Mouse (Mus musculus) left cerebral cortex, postnatal 10 days (tissue): ENCODE data around the gene Cxcl5. TPM values are rescaled to one million over a fixed set of nuclear protein-coding genes. Genes with fewer than 3 reads are reported as not detected.
A peak's percentile ranks its signal among the peaks of the same experiment; 100 is the strongest.

Experiments used
- DNase-seq, 2 experiments: peaks; one replicate each; pipeline ENCODE4 v3.0.0; 2021 to 2022; ENCODE audit warnings: low spot score in 2 of 2, mixed read lengths in 1 of 2; ENCODE audit errors: extremely low spot score in 1 of 2
- intact Hi-C: fragments of 180-260 bp; cut with DNase I; formaldehyde crosslinking; loops from one replicate; pipeline ENCODE4 v1.15.1; 2025
- total RNA-seq, 2 experiments: library from RNA; stranded (reverse); gene quantifications; 2 replicates each; pipeline ENCODE4 v1.2.3; 2021

Gene Cxcl5
- not detected for total RNA-seq

DNA sequence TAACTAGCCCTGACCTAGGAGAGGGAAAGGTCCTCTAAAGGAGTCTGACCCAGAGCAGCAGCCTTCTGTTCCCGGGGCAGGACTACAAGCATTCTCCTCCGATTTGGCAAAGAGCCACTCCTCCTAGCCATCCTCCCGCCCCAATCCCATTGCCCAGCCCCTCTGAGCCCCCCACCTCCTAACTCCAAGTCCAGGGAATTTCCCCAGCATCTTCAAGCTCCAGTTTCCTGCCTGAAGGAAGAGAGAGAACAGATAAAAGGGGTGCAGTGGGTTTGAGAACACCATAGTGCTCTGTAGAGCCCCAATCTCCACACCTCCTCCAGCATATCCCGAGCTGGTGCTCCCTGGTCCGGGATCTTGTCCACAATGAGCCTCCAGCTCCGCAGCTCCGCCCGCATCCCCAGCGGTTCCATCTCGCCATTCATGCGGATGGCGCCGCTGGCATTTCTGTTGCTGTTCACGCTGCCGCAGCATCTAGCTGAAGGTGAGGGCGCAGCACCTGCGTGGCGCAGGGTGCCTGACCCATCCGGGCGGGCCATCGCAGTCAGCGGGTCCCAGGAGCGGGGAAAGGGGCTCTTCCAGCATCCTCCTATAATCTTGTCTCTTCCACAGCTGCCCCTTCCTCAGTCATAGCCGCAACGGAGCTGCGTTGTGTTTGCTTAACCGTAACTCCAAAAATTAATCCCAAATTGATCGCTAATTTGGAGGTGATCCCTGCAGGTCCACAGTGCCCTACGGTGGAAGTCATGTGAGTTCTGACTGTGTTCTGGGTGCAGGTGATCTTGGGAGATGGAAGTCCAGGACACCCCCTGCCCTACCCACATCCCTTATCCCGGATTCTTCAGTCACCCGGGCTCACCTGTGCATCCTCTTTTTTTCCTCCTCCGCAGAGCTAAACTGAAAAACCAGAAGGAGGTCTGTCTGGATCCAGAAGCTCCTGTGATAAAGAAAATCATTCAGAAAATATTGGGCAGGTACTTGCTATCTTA, at the start of gene Cxcl5:
Gene Cxcl5 (plus strand): TSS at position 284 of the 989 bp plus-strand sequence.
- peak in 1 of 2 experiments; percentile 25 for DNase-seq
- intact Hi-C loops: no loop called here

DNA sequence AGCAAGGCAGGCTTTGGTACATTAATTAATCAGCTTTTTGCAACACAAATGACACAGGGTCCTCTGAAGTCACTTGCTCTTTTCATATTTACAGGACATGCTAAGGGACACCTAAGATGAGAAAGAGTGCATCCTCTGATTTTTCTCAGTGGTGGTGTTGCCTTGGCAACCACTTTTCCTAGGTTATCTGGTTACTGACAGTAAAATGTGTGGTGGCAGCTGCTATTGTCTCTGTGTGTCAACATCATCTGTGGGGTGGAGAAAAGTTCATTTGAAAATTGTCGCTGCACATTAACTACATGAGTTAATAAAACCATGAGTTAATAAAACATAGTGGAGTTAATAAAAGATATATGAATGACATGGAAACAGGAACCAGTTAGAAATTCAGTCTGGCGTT, 47.8 kb upstream of the Cxcl5 start:
- DNase-seq: no peak
- intact Hi-C loops: no loop called here

DNA sequence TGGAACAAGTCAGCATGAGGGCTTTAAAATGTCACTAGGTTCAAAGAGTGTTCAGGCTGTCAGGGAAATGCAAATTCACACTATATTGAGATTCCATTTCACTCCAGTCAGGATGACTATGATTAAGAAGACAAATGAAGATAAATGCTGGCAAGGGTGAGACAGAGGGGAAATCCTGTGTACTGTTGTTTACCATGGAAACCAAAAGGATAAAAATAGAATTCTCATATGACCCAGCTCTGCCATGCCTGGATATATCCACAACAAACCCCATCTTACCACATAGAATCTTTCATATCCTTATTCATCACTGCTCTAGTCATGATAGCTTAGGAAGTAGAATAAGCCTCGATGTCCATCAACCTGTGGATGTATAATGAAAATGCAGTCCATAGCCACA, 41.2 kb upstream of the Cxcl5 start:
- no peak for DNase-seq
- intact Hi-C loops: no loop called here

DNA sequence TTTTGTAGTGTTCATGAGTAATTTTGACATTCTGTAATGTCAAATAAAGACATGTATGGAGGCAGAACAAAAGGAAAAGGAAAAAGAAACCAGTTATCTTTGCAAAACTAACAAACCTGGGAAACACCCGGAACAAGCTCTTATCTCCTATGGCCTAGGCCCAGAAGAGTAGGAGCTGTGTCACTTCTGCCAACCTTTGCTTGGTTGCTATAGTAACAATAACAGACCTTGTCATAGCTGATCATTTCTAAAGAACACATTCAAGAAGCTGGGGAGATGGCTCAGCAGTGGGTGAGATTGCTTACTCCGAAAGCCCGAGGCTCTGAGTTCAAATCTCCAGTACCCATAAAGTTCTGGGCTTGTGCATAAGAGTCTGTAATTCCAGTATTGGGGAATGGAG, 36.5 kb upstream of the Cxcl5 start:
- DNase-seq: no peak
- intact Hi-C loops: no loop called here

DNA sequence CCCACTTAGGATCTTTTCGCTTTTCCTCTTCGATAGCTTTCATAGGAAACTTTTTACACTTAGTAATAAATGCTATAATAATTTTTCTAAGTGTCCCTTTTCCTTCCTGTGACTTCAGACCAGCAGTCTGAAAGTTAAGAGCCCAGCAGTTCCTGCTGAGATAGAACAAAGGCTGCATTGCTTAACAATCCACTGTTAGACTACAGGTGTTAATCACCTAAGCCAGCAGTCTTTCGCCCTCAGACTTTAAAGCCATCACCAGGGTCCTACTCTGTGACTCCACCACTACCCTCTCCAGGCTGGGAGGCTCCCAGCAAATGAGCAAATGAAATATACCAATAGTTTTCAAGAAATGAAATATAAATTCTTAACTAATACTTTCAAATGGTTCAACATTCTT, 30.9 kb upstream of the Cxcl5 start:
- intact Hi-C loops: no loop called here
- no peak for DNase-seq

DNA sequence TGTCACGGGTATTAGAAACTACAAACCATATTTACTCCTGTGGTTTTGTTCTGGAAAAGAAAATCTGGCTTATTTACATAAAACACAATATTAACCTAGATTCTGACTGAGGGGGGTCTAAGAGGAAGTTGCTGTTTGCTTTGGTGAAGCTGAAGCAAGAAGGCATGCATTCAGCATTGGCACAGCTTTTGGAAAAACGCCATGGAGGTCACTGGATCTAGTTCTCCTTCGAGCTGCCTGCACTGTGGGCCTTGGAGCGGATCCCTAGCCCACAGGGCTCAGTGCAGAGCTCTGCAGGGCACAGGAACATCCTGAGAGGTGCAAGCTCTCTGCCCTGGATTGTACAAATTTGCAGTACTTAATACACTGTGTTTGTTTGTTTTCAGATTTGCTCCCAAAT, 27.7 kb upstream of the Cxcl5 start:
- DNase-seq: peak in 1 of 2 experiments; percentile 23

DNA sequence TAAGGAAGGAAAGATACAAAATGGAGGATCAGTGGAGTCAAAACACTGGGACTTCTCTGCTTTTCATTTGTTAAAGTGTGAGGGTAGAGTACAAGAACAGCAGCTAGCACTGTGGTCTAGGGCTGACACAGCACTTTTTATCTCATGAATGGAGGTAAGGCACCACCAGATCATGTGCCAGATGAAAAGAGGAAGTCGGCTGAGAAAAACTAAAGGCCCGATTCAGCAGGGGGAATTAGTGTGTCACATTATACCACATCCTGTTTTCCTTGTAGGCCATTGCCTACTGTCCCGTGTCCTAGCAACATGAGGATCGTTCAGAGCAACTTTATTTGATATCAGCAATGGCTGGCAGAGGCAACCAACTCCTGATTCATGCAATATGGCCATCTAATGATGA, 17.1 kb upstream of the Cxcl5 start:
- intact Hi-C loops: no loop called here
- no peak for DNase-seq

More for the DNA sequence above, 27.7 kb upstream of the Cxcl5 start:
- intact Hi-C loops: no loop called here

DNA sequence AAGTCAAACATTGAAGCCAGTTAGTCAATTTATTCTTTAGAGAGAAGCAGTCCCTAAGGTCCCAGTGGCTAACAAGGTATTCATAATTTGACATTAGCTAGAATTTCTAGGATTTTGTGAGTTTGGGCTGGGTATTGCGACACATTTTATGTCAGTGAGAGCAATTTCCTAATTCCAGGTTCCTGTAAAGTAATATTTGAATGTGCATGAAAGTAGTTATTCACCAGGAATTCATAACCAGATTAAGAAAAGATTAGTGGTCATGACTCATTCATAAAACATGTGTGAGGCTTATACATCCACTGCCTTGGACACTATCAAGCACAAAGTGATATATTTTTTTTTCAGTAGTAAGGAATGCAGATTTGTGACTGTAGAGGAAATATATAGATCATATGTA, 5.2 kb upstream of the Cxcl5 start:
- intact Hi-C loops: no loop called here
- no peak for DNase-seq

DNA sequence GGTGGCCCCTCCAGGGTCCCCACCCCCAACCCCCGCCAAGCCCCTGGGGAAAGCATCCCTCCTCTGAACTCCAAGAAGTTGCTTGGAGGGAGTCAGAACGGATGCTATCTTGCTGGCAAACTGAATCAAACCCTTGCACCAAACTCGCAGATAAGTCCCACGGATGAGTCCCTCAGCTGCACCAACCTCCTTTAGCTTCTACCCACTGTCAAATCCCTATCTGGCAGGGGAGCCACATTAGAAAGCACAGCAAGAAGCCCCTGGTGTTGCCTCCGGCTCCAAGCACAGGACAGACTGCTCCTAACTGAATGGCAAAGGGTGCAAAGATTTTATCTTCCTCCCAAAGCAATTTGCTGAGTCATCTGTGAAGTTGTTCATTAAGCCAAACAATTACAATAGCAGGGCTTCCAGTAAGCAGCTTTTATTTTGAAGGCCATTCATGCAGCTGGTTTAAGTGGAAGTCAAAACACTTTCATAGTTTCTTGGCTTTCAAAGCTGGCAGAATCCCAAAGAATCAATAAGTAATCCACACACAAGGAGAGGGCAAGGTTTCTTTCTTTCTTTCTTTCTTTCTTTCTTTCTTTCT, 1.0 kb upstream of the Cxcl5 start:
- DNase-seq: no peak
- intact Hi-C loops: no loop called here

DNA sequence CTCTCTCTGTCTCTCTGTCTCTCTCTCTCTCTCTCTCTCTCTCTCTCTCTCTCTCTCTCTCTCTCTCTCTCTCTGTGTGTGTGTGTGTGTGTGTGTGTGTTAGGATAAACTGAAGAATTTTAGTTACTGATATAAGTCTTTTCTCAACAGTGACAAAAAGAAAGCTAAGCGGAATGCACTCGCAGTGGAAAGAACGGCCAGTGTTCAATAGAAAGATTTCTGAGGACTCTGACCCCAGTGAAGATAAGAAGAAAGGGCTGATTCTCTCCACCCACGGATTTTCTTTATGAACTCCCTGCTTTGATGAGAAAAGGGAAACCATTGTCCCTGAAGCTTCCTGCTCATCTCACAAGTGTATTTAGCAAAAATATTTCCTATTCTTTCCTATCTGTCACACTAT, 1.1 kb downstream of the Cxcl5 start:
- intact Hi-C loops: no loop called here
- no peak for DNase-seq

DNA sequence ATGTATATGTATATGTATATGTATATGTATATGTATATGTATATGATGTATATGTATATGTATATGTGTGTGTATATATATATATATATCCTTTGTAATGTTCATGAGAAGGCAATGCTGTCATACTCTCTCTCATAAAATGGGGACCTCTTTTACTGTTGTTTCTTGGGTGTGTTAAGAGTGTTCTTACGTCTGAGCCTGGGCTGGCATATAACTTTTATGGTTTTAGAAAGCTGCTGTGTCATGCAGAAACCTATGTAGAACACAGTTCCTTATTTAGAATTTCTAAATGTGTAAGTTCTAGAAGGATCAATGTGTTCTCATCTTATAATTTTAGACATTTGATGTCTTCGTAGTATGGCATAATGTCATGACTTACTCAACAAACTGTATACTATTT, 1.7 kb downstream of the Cxcl5 start:
- DNase-seq: no peak
- intact Hi-C loops: no loop called here

DNA sequence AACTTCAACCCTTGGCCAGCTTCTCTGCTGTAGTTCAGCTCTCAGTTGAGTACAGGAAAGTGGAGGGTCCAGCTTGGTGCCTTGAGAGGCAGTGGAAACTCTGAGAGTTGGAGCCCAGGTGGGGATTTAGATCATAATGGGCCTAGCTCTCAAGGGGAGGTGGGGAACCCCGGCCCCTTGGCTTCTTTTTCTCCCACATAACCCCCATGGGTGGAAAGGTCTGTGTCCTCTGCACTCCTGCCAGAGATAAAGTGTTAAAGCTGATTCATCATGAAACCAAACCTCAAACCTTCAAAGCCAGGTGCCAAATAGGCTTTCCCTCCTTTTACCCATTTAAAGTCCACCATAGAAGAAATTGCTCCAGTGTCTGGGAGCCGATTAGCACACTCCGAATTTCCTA, 2.7 kb downstream of the Cxcl5 start:
- no peak for DNase-seq

DNA sequence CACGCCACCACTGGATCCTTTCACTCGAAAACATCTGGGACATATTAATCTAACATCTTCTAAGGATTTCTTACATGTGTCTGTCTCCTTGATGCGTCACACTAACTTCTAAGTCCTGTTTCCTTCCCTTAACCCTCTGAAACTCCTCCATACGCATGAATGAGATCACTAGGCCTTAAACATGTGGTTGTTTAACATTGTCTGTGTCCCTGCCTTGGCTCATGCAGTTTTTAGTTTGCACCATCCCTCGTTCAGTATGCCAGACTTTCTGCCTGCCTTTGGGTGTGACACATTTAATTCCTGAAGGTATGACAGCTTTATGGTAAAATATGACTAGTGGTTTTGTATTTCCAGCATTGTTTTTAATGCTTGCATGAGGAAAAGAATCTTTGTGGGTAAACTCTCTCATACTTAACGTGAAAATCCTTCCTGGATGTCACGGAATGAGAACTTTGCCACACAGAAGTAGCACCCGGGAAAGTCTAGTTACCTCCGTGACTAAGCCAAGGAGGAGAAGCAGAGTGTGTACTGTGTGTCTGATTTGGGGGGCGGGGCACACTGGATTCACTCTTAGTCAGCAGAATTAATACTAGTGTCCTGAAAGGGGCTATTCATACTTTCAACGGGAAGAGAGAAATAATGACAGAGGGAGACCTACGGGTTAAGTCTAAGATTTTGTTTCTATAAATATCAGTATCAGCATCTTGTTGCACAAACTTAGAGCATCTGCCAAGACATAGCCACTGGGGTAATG, 4.9 kb downstream of the Cxcl5 start:
- no peak for DNase-seq
- intact Hi-C loops: no loop called here

More for the DNA sequence above, 2.7 kb downstream of the Cxcl5 start:
- intact Hi-C loops: no loop called here

DNA sequence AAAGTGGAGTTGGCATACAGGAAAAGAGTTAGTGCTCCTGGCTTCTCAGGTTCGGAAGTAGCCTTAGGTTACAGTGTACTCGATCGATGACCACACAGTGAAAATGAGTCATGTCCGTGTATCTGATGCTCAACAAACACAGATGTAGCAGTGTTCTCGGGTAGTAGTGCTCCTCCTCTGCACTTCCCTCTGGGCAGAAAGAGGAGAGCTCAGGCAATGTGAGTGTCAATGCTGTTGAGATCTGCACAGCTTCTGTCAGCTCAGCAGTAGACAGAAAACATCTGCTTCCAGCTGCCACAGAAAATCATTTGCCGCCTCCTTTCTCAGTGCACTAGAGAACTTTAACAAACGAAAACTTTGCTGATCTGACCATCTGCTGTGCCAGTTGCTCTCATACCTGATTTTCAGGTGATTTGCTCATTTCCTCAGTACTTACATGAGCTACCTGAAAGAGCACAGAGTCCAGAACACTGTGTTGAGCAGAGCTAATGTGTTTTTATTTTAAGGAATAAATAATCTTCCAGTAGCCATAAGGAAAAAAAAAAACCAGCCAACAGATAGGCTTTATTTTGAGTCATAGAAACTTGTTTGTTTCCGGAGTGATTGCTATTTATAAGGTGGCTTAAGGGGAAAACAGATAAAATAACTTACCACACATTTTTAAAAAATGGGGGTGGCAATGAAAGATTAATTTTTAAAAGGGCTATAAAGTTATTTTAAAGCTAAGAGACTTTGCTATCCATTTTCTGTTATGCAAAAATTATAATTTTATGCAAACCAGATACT, 6.9 kb downstream of the Cxcl5 start:
- intact Hi-C loops: no loop called here

DNA sequence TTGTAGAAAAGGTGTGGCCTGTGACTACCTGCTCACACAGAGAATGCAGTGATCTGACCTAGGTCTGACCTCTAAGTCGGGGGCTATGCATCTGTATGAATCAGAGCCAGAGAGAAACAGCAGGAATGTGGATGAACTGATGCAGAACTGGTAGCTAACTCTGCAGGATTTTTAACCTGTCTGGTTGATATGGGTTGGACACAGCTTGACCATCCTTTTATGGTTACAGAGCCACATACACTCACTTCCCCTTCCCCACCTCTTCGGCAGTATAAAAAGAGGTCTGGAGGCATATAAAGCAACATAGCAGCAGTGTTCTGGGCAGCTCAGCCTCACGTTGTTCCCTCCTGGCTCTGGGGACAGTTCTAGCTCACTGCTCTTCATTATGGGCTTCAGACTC, 9.1 kb downstream of the Cxcl5 start, which contains the start of gene Ppbp:
Gene Ppbp (plus strand): TSS at position 301 of the 400 bp plus-strand sequence.
- no peak for DNase-seq
- intact Hi-C loops: no loop called here

More for the DNA sequence above, 6.9 kb downstream of the Cxcl5 start:
- no peak for DNase-seq

DNA sequence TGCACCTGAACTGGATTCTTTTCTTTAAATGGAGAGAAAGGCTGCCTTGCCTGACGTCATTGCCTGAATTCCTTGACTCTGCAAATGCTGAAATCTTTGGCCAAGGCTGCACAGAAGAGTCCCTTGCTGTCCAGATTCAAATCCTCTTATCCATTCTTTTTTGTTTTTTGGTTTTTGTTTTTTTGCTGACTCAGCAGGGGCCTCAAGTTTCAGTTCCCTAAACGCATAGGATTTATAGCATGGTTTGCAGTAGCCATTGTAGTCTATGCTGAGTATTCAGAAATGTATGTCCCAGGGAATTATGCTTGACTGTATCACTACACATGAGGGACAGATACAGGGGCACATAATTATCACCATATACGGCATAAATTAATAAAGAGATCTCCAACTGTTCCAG, 12.2 kb downstream of the Cxcl5 start:
- intact Hi-C loops: no loop called here
- DNase-seq: no peak

DNA sequence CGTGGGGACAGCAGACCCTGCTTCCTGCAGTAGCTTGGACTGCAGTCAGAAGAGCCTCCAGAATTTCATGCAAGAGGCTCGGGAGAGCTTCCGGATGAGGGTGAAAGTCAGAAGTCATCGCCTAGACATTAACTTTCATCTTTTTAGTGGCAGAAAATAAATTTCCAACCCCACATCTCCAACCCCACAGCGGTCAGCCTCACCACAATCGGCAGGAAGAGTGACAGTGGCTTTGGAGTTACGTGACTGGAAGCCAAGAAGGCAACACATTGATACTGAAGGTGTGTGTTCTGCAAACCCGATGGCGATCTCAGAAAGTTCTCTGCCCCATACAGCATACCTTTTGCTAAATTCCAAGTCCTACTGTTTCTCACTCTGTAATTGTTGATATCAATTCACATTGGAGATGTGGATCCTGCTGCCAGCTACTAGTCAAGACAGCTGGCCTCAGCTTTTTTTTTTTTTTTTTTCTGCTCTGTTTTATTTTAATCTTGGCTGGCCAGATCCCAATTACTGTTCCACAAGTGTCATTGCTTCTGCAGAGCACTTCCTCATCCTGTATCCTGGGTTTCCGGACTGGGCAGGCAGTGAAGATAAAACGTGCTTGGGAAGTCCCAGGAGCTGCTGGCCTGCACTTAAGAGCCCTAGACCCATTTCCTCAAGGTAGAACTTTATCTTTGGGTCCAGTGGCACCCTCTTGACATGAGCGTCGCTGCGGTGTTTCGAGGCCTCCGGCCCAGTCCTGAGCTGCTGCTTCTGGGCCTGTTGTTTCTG, 12.9 kb downstream of the Cxcl5 start, which contains the start of gene Pf4:
Gene Pf4 (plus strand): TSS at position 556 of the 774 bp plus-strand sequence.
- DNase-seq: no peak
- intact Hi-C loops: no loop called here

DNA sequence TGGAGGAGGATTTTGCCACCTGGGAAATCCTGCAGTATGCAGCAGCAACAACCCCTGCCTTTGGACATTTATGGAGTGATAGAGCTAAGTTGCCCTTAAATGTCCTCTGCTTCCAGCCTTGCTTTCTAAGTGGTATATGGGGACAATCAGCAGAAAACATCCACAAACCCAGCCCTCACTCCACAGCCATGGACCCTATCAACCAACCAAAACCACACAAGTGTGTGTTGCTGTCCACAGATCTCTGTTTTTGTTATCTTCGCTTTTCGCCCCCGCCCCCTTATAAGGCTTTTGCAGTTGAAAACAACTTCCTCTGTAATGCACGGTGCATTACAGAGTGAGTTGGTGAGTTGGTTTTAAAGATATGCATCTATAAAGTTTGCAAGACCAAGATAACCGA, 16.4 kb downstream of the Cxcl5 start:
- intact Hi-C loops: no loop called here
- DNase-seq: no peak
